9 mouse cellular contexts compared by ENCODE assay signal in the genomic region with DNA sequence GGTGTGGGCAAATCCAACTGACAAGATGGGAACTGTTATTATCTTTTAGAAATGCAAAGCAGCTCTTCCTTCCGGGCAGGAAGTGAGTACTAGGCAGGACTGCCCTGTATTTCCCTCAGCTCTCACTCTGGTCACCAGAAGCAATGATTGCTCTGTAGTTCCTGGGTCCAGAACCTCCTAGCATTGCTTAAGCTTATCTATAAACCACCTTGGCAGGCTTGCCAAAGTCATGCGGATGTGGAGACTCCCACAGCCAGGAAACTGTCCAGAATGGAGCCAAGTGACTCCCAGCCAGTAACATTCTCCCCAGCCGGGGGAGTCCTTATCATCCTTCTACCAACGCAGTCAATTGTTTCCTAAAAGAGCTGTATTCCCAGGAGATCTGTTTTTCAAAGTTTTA. TPM values are rescaled to one million over a fixed set of nuclear protein-coding genes. Genes with fewer than 3 reads are reported as not detected.
DNase-seq lines count a peak whose midpoint lies in the region; ATAC-seq lines count a peak whose summit lies in the region.
"Had no signal": no experiment of that assay in that cellular context is flagged by ENCODE, and none has a peak within 500 bp of the region (broad histone marks: within the 10 kb centered on the region; RNA-seq: fewer than 3 reads in every experiment).

No protein-coding gene starts in this region.

- peak; percentile 31 for DNase-seq in adipocyte (ENCODE audit: low spot score)
- DNase-seq in kidney, postnatal 36 days: peak; percentile 35 to 48
- DNase-seq in cerebellum, postnatal 10 days: no peak
- DNase-seq in hindbrain, embryonic 14.5 days (ENCODE audit: low spot score): no peak
- no peak for DNase-seq in thymus, postnatal 14 days
- DNase-seq: thymus, postnatal 4 days had no signal

- H3K27ac ChIP-seq in heart, embryonic 11.5 days (ENCODE audit: low read depth, low read length): 0 out of 2 replicates have a peak overlapping the region, but pooled peaks have one; percentile 1
- H3K27ac ChIP-seq in hindbrain, embryonic 14.5 days: no peak overlapping the region
- H3K27ac ChIP-seq: neural tube, embryonic 13.5 days had no signal

- no peak overlapping the region for H3K9ac ChIP-seq in heart, embryonic 11.5 days (ENCODE audit: low read depth, low read length)
- no peak overlapping the region for H3K9ac ChIP-seq in hindbrain, embryonic 14.5 days
- H3K9ac ChIP-seq: neural tube, embryonic 13.5 days had no signal

- H3K27me3 ChIP-seq in heart, embryonic 11.5 days (ENCODE audit: control insufficient read depth, insufficient read depth, low read length): no peaks in the 10 kb centered on the region
- no peaks in the 10 kb centered on the region for H3K27me3 ChIP-seq in hindbrain, embryonic 14.5 days (ENCODE audit: control insufficient read depth, insufficient read depth, low read length)
- H3K27me3 ChIP-seq: neural tube, embryonic 13.5 days had no signal

- no peaks in the 10 kb centered on the region for H3K9me3 ChIP-seq in heart, embryonic 11.5 days (replicated peaks; ENCODE audit: control insufficient read depth, low read length)
- no peaks in the 10 kb centered on the region for H3K9me3 ChIP-seq in hindbrain, embryonic 14.5 days (ENCODE audit: control insufficient read depth, low read length)
- H3K9me3 ChIP-seq: neural tube, embryonic 13.5 days had no signal

- 0 out of 2 replicates have a peak, but pooled peaks cover 3% of the 10 kb centered on the region for H3K4me1 ChIP-seq in heart, embryonic 11.5 days (ENCODE audit: control insufficient read depth, insufficient read depth, low read length)
- no peaks in the 10 kb centered on the region for H3K4me1 ChIP-seq in hindbrain, embryonic 14.5 days (replicated peaks; ENCODE audit: control insufficient read depth, insufficient read depth, low read length)
- H3K4me1 ChIP-seq: neural tube, embryonic 13.5 days had no signal

- H3K4me3 ChIP-seq in heart, embryonic 11.5 days (ENCODE audit: low read depth, low read length): no peak overlapping the region
- H3K4me3 ChIP-seq in hindbrain, embryonic 14.5 days (replicated peaks; ENCODE audit: low read length): no peak overlapping the region
- H3K4me3 ChIP-seq: neural tube, embryonic 13.5 days had no signal

- WGBS in heart, embryonic 11.5 days (ENCODE audit: insufficient replicate concordance): 35% methylated on average over 4 of the region's 4 CpGs
- 78% methylated on average over 4 of the region's 4 CpGs for WGBS in hindbrain, embryonic 14.5 days

- H3K36me3 ChIP-seq in heart, embryonic 11.5 days (ENCODE audit: control insufficient read depth, insufficient read depth, low read length): no peaks in the 10 kb centered on the region
- H3K36me3 ChIP-seq in hindbrain, embryonic 14.5 days (replicated peaks; ENCODE audit: control insufficient read depth, insufficient read depth): no peaks in the 10 kb centered on the region
- H3K36me3 ChIP-seq: neural tube, embryonic 13.5 days had no signal

- ATAC-seq in heart, embryonic 11.5 days (replicated peaks; ENCODE audit: insufficient number of reproducible peaks, low FRiP score, low TSS enrichment): no peak; the same call in 1 of the 2 replicates
- ATAC-seq in megakaryocyte-erythroid progenitor cell, adult 5-6 weeks (replicated peaks; ENCODE audit: low FRiP score, low TSS enrichment, poor library complexity, severe bottlenecking): peak; percentile 47
- no peak for ATAC-seq in hindbrain, embryonic 14.5 days (ENCODE audit: low FRiP score)

- no peak overlapping the region for H3K4me2 ChIP-seq in heart, embryonic 11.5 days
- H3K4me2 ChIP-seq in hindbrain, embryonic 14.5 days (replicated peaks): no peak overlapping the region
- H3K4me2 ChIP-seq: neural tube, embryonic 13.5 days had no signal

RNA-seq across cellular contexts. Expression of gene Gpr39, which starts 13.7 kb away (rescaled TPM):
- polyA plus RNA-seq in heart, embryonic 11.5 days (2014; fragmentation: Nextera tagmentation; extraction: Ambion mirVana): 2.8 and 3.5 TPM in 2 replicates
- not detected in 2 replicates for total RNA-seq in megakaryocyte-erythroid progenitor cell, adult 5-6 weeks (2014; fragmentation: Nextera tagmentation)
- total RNA-seq in megakaryocyte-erythroid progenitor cell, adult 5-6 weeks (2017): not detected in 2 replicates
- polyA plus RNA-seq in hindbrain, embryonic 14.5 days (2014; fragmentation: Nextera tagmentation; extraction: Ambion mirVana): not detected in 2 replicates
- polyA plus RNA-seq: neural tube, embryonic 13.5 days had no signal

Comparison
In these comparisons a context has a peak if more than half of its experiments do, and no peak if none do; other contexts are left out.
1. DNase-seq: peak in adipocyte (single experiment) and kidney, postnatal 36 days (2 of 2); none in cerebellum, postnatal 10 days (0 of 2), hindbrain, embryonic 14.5 days (single experiment) and thymus, postnatal 14 days (single experiment).